Mouse (Mus musculus) heart, embryonic 12.5 days (tissue): Measurements from ENCODE around the gene Ttll7. TPM values are rescaled to one million over a fixed set of nuclear protein-coding genes. Genes with fewer than 3 reads are reported as not detected.

Experiments
- polyA plus RNA-seq: library from polyadenylated mRNA; unstranded; fragments of >200 nt; fragmentation: Nextera tagmentation; extraction: Ambion mirVana; gene quantifications from 2 replicates; pipeline ENCODE4 v1.2.1, GENCODE M21; 2016

Ttll7 gene
- polyA plus RNA-seq, 1 experiment from 2014 or later, result 2.5 TPM

Other genes starting within 250 kb of the Ttll7 start
- not detected in 2 replicates for gene Dnase2b, start 236.8 kb upstream of the Ttll7 start, polyA plus RNA-seq
- not detected in 2 replicates for gene 4930503B20Rik, start 201.1 kb upstream of the Ttll7 start, polyA plus RNA-seq
- 2.0 and 2.1 TPM in 2 replicates for gene Samd13, start 166.8 kb upstream of the Ttll7 start, polyA plus RNA-seq
- 64.8 and 66.0 TPM in 2 replicates for gene Prkacb, start 39.4 kb upstream of the Ttll7 start, polyA plus RNA-seq